Mouse (Mus musculus): ENCODE measurements around the gene Rfx3.
A peak's percentile ranks its signal among the peaks of the same experiment; 100 is the strongest.

Gene Rfx3

GRCm38 (mm10) chr19:28010471-28011395 is at the start of gene Rfx3:
Gene Rfx3 (minus strand): TSS chr19:28011166.
- peak; percentile 10 for DNase-seq (ENCODE audit: low spot score)

- no peak for DNase-seq (ENCODE audit: low spot score)
Measured at GRCm38 (mm10) chr19:28052058-28052457, 41.1 kb upstream of the Rfx3 start.

- DNase-seq (ENCODE audit: low spot score): no peak
Measured at GRCm38 (mm10) chr19:28051571-28051970, 40.6 kb upstream of the Rfx3 start.

- DNase-seq (ENCODE audit: low spot score): no peak
Measured at GRCm38 (mm10) chr19:28049280-28049679, 38.3 kb upstream of the Rfx3 start.

- no peak for DNase-seq (ENCODE audit: low spot score)
Measured at GRCm38 (mm10) chr19:28046806-28047205, 35.8 kb upstream of the Rfx3 start.

GRCm38 (mm10) chr19:28044950-28045349 is 34.0 kb upstream of the Rfx3 start:
- no peak for DNase-seq (ENCODE audit: low spot score)

GRCm38 (mm10) chr19:28011718-28012499 is 943 bp upstream of the Rfx3 start:
- DNase-seq (ENCODE audit: low spot score): no peak

- peak; percentile 90 for DNase-seq (ENCODE audit: low spot score)
Measured at GRCm38 (mm10) chr19:28011396-28011717, 391 bp upstream of the Rfx3 start.

GRCm38 (mm10) chr19:28009587-28010281 is 1.2 kb downstream of the Rfx3 start:
- no peak for DNase-seq (ENCODE audit: low spot score)

- DNase-seq (ENCODE audit: low spot score): no peak
Measured at GRCm38 (mm10) chr19:28004190-28004589, 6.8 kb downstream of the Rfx3 start.

GRCm38 (mm10) chr19:28003474-28003873 is 7.5 kb downstream of the Rfx3 start:
- no peak for DNase-seq (ENCODE audit: low spot score)

- DNase-seq (ENCODE audit: low spot score): no peak
Measured at GRCm38 (mm10) chr19:28002708-28003107, 8.3 kb downstream of the Rfx3 start.

- no peak for DNase-seq (ENCODE audit: low spot score)
Measured at GRCm38 (mm10) chr19:27992800-27993199, 18.2 kb downstream of the Rfx3 start.

GRCm38 (mm10) chr19:27988746-27989145 is 22.2 kb downstream of the Rfx3 start:
- DNase-seq (ENCODE audit: low spot score): no peak

GRCm38 (mm10) chr19:27967590-27967989 is 43.4 kb downstream of the Rfx3 start:
- DNase-seq (ENCODE audit: low spot score): no peak

GRCm38 (mm10) chr19:27961271-27961670 is 49.7 kb downstream of the Rfx3 start:
- no peak for DNase-seq (ENCODE audit: low spot score)

GRCm38 (mm10) chr19:27935453-27935852 is 75.5 kb downstream of the Rfx3 start:
- no peak for DNase-seq (ENCODE audit: low spot score)

GRCm38 (mm10) chr19:27931136-27931535 is 79.8 kb downstream of the Rfx3 start:
- no peak for DNase-seq (ENCODE audit: low spot score)

- no peak for DNase-seq (ENCODE audit: low spot score)
Measured at GRCm38 (mm10) chr19:27926378-27926777, 84.6 kb downstream of the Rfx3 start.

GRCm38 (mm10) chr19:27919040-27919439 is 91.9 kb downstream of the Rfx3 start:
- DNase-seq (ENCODE audit: low spot score): no peak

GRCm38 (mm10) chr19:27916446-27916845 is 94.5 kb downstream of the Rfx3 start:
- DNase-seq (ENCODE audit: low spot score): no peak

GRCm38 (mm10) chr19:27906976-27907375 is 104.0 kb downstream of the Rfx3 start:
- DNase-seq (ENCODE audit: low spot score): no peak

GRCm38 (mm10) chr19:27905976-27906375 is 105.0 kb downstream of the Rfx3 start:
- DNase-seq (ENCODE audit: low spot score): no peak

Measured in ovary, adult 18-20 months (tissue).